Mouse (Mus musculus) ES-E14 (cell line): ENCODE measurements at regions not wholly inside any gene's neighbourhood (a gene's known extent, or its start where the extent isn't known, plus 50 kb on each side); places are given as distances from the start of the nearest gene placed in this dataset.

ENCODE experiments used
- DNase-seq: peaks from one replicate; pipeline ENCODE4 v3.0.0-alpha.2; 2013; ENCODE audit warnings: low read depth, low spot score
- H3K27ac ChIP-seq: 2 replicates; pipeline ENCODE4 v1.5.1; 2012; ENCODE audit warnings: low read depth, mild to moderate bottlenecking, low read length, moderate library complexity, mixed read lengths; ENCODE audit not compliant: poor library complexity, insufficient read depth, severe bottlenecking
- H3K36me3 ChIP-seq: 2 replicates; pipeline ENCODE4 v1.6.1; 2012; ENCODE audit warnings: mild to moderate bottlenecking, low read length, moderate library complexity, mixed read lengths; ENCODE audit not compliant: control insufficient read depth, poor library complexity, insufficient read depth, severe bottlenecking
- H3K4me1 ChIP-seq, 2 experiments: fragments of 150-350 bp in 1 of 2; sonication (generic) in 1 of 2; 2 replicates each; pipeline ENCODE4 v1.6.1; 2012; ENCODE audit warnings: low read length in 2 of 2, mild to moderate bottlenecking in 1 of 2, mixed read lengths in 1 of 2; ENCODE audit not compliant: control insufficient read depth in 2 of 2, insufficient read depth in 2 of 2, poor library complexity in 1 of 2
- H3K4me3 ChIP-seq, 2 experiments: fragments of 150-350 bp in 1 of 2; sonication (generic) in 1 of 2; 2 replicates each; pipeline ENCODE4 v1.5.1; 2012; ENCODE audit warnings: low read length in 2 of 2, low read depth in 1 of 2, mild to moderate bottlenecking in 1 of 2, mixed read lengths in 1 of 2; ENCODE audit not compliant: insufficient read depth in 1 of 2, poor library complexity in 1 of 2, severe bottlenecking in 1 of 2
- H3K9ac ChIP-seq: 2 replicates; pipeline ENCODE4 v1.6.1; 2012; ENCODE audit warnings: low read depth, mild to moderate bottlenecking, low read length, mixed read lengths; ENCODE audit not compliant: poor library complexity, insufficient read depth, severe bottlenecking
- H3K9me3 ChIP-seq: fragments of 150-350 bp; sonication (generic); 2 replicates; pipeline ENCODE4 v1.6.1; 2012; ENCODE audit warnings: low read depth, mild to moderate bottlenecking, low read length; ENCODE audit not compliant: control insufficient read depth, insufficient read depth
- CHD2 ChIP-seq: IDR thresholded peaks from 2 replicates; pipeline ENCODE4 v1.6.1; 2014; ENCODE audit warnings: mild to moderate bottlenecking, low read depth, low read length, inconsistent platforms
- HCFC1 ChIP-seq: IDR thresholded peaks from 2 replicates; pipeline ENCODE4 v1.6.1; 2012; ENCODE audit warnings: low read length, inconsistent platforms, borderline replicate concordance; ENCODE audit not compliant: insufficient read depth
- MAFK ChIP-seq: IDR thresholded peaks from 2 replicates; pipeline ENCODE4 v1.6.1; 2014; ENCODE audit warnings: mild to moderate bottlenecking, low read depth, low read length, inconsistent platforms; ENCODE audit not compliant: insufficient read depth
- ZC3H11A ChIP-seq: IDR thresholded peaks from 2 replicates; pipeline ENCODE4 v1.6.1; 2012; ENCODE audit warnings: low read depth, mild to moderate bottlenecking, inconsistent platforms, low read length, borderline replicate concordance
- ZNF384 ChIP-seq: IDR thresholded peaks from 2 replicates; pipeline ENCODE4 v1.6.1; 2012; ENCODE audit warnings: low read depth, low read length, inconsistent platforms
- in situ Hi-C, 2 experiments: fragments of 600-800 bp; cut with MboI; formaldehyde crosslinking; loops; one replicate each; pipeline ENCODE4 v1.15.1; 2025; ENCODE audit warnings: low sequenced_read_pairs in 2 of 2, inconsistent platforms in 1 of 2; ENCODE audit not compliant: unreplicated experiment in 2 of 2

GRCm38 (mm10) chr15:85674191-85674984 lies 60.4 kb upstream of the Ppara start:
- no peak overlapping the region for H3K9ac ChIP-seq
- TF ChIP-seq MAFK = no peak
- no peak for TF ChIP-seq ZNF384
- TF ChIP-seq HCFC1 = no peak
- TF ChIP-seq CHD2 = no peak
- no peak for TF ChIP-seq ZC3H11A
- no peak for DNase-seq
- no peaks in the 10 kb centered on the region for H3K36me3 ChIP-seq
- H3K4me3 ChIP-seq = no peak overlapping the region
- H3K4me1 ChIP-seq = peaks cover 0 to 3% of the 10 kb centered on the region in 2 experiments; a peak in 1 of 4 replicates
- no peaks in the 10 kb centered on the region for H3K9me3 ChIP-seq
- in situ Hi-C loops = no loop called here
- no peak overlapping the region for H3K27ac ChIP-seq

- peaks cover 0 to 3% of the 10 kb centered on the region in 2 experiments; a peak in 1 of 4 replicates for H3K4me1 ChIP-seq
- no peak overlapping the region for H3K27ac ChIP-seq
- no peaks in the 10 kb centered on the region for H3K9me3 ChIP-seq
- no peak overlapping the region for H3K9ac ChIP-seq
- H3K36me3 ChIP-seq = no peaks in the 10 kb centered on the region
- in situ Hi-C loops = no loop called here
- no peak for TF ChIP-seq MAFK
- TF ChIP-seq ZC3H11A = no peak
- no peak for TF ChIP-seq HCFC1
- TF ChIP-seq CHD2 = no peak
- no peak for TF ChIP-seq ZNF384
- DNase-seq = no peak
- no peak overlapping the region for H3K4me3 ChIP-seq
Observed at GRCm38 (mm10) chr15:85675126-85675525, 59.7 kb upstream of the Ppara start.

- Histone ChIP-seq H3K36me3 (no peaks in the 10 kb centered on the region), H3K27ac (no peak overlapping the region), H3K4me3 (no peak overlapping the region), H3K9ac (no peak overlapping the region), H3K4me1 (peaks cover 0 to 3% of the 10 kb centered on the region in 2 experiments; a peak in 1 of 4 replicates), H3K9me3 (no peaks in the 10 kb centered on the region)
- in situ Hi-C loops = no loop called here
- TF ChIP-seq MAFK (no peak), CHD2 (no peak), ZC3H11A (no peak), HCFC1 (no peak), ZNF384 (no peak)
- no peak for DNase-seq
Observed at GRCm38 (mm10) chr15:85675736-85676135, 59.0 kb upstream of the Ppara start.

- Histone ChIP-seq H3K36me3 (no peaks in the 10 kb centered on the region), H3K27ac (no peak overlapping the region), H3K4me3 (no peak overlapping the region), H3K9me3 (no peaks in the 10 kb centered on the region), H3K9ac (no peak overlapping the region), H3K4me1 (peaks cover 0 to 3% of the 10 kb centered on the region in 2 experiments; a peak in 1 of 4 replicates)
- in situ Hi-C loops = no loop called here
- TF ChIP-seq HCFC1 (no peak), ZNF384 (no peak), CHD2 (no peak), MAFK (no peak), ZC3H11A (no peak)
- DNase-seq = no peak
Observed at GRCm38 (mm10) chr15:85676156-85676555, 58.6 kb upstream of the Ppara start.
